Mouse (Mus musculus) hindbrain, postnatal 0 days (tissue): Measurements from ENCODE around the gene Gm11985. TPM values are rescaled to one million over a fixed set of nuclear protein-coding genes. Genes with fewer than 3 reads are reported as not detected.

ENCODE experiments used
- ATAC-seq: fragments of 200-750 bp; cut with Nextera tagmentation; 2 replicates; pipeline ENCODE4 v1.8.0; 2017; ENCODE audit warnings: mild to moderate bottlenecking, moderate TSS enrichment, moderate library complexity
- DNase-seq: peaks from one replicate; pipeline ENCODE4 v3.0.0-alpha.2; 2015; ENCODE audit warnings: low spot score
- H3K27ac ChIP-seq: fragments of 300-500 bp; sonication (generic); 2 replicates; pipeline ENCODE4 v1.5.1; 2014; ENCODE audit warnings: mild to moderate bottlenecking
- H3K27me3 ChIP-seq: fragments of 300-500 bp; sonication (generic); 2 replicates; pipeline ENCODE4 v1.6.1; 2014; ENCODE audit warnings: low read length, mixed read lengths; ENCODE audit not compliant: insufficient read depth
- H3K36me3 ChIP-seq: fragments of 300-500 bp; sonication (generic); 2 replicates; pipeline ENCODE4 v1.6.1; 2014; ENCODE audit warnings: low read length, mixed read lengths; ENCODE audit not compliant: insufficient read depth
- H3K4me1 ChIP-seq: fragments of 300-500 bp; sonication (generic); 2 replicates; pipeline ENCODE4 v1.6.1; 2014; ENCODE audit warnings: antibody characterized with exemption, low read length, mixed read lengths; ENCODE audit not compliant: insufficient read depth
- H3K4me2 ChIP-seq: fragments of 300-500 bp; sonication (generic); 2 replicates; pipeline ENCODE4 v1.6.1; 2014; ENCODE audit warnings: low read depth, mild to moderate bottlenecking, low read length, moderate library complexity, mixed read lengths
- H3K4me3 ChIP-seq: fragments of 300-500 bp; sonication (generic); 2 replicates; pipeline ENCODE4 v1.5.1; 2014; ENCODE audit warnings: low read length
- H3K9ac ChIP-seq: fragments of 300-500 bp; sonication (generic); replicated peaks from 2 replicates; pipeline ENCODE4 v1.6.1; 2014; ENCODE audit warnings: mild to moderate bottlenecking, low read length, moderate library complexity, mixed read lengths
- H3K9me3 ChIP-seq: fragments of 300-500 bp; sonication (generic); 2 replicates; pipeline ENCODE4 v1.6.1; 2016; ENCODE audit warnings: low read length, mixed read lengths
- CTCF ChIP-seq: IDR thresholded peaks from 2 replicates; pipeline ENCODE4 v1.5.1; 2016; ENCODE audit warnings: antibody characterized with exemption, control low read depth, low read depth
- WGBS: fragments of 180-500 bp; shearing (Covaris S2); extraction: QIAGEN DNeasy Blood & Tissue Kit; methylation state at CpG from one replicate; pipeline ENCODE4 v1.1.7; 2014; 5-methylcytosine and 5-hydroxymethylcytosine counted together
- polyA plus RNA-seq: library from polyadenylated mRNA; unstranded; fragments of >200 nt; fragmentation: Nextera tagmentation; extraction: Ambion mirVana; gene quantifications from 2 replicates; pipeline ENCODE4 v1.2.1, GENCODE M21; 2015
- total RNA-seq: library from RNA; depleted of rRNA; stranded (reverse); fragments of >200 nt; gene quantifications from 2 replicates; pipeline ENCODE4 v1.2.3, GENCODE M21; 2014

Gene Gm11985
- total and polyA plus RNA-seq, 2 experiments from 2014 or later = not detected

GRCm38 (mm10) chr11:7179276-7179675 is 9.1 kb downstream of the Gm11985 start:
- H3K4me1 ChIP-seq = no peaks in the 10 kb centered on the region
- DNase-seq (no peak), ATAC-seq (no peak)
- H3K4me3 ChIP-seq = no peak overlapping the region
- H3K9ac ChIP-seq = no peak overlapping the region
- H3K4me2 ChIP-seq = no peak overlapping the region
- H3K27ac ChIP-seq = no peak overlapping the region
- no peaks in the 10 kb centered on the region for H3K36me3 ChIP-seq
- H3K9me3 ChIP-seq = no peaks in the 10 kb centered on the region
- TF ChIP-seq CTCF = no peak
- WGBS = 84% methylated on average over 2 of the region's 2 CpGs
- no peaks in the 10 kb centered on the region for H3K27me3 ChIP-seq

GRCm38 (mm10) chr11:7178724-7179123 is 9.6 kb downstream of the Gm11985 start:
- no peak overlapping the region for H3K4me3 ChIP-seq

GRCm38 (mm10) chr11:7173664-7174063 is 14.7 kb downstream of the Gm11985 start:
- H3K4me3 ChIP-seq = no peak overlapping the region
- 85% methylated on average over 6 of the region's 6 CpGs for WGBS

More at GRCm38 (mm10) chr11:7178724-7179123, 9.6 kb downstream of the Gm11985 start:
- DNase-seq (no peak), ATAC-seq (no peak)
- no peak overlapping the region for H3K9ac ChIP-seq
- 81% methylated on average over 4 of the region's 4 CpGs for WGBS
- H3K4me2 ChIP-seq = no peak overlapping the region
- no peaks in the 10 kb centered on the region for H3K36me3 ChIP-seq
- TF ChIP-seq CTCF = no peak
- no peaks in the 10 kb centered on the region for H3K27me3 ChIP-seq
- H3K9me3 ChIP-seq = no peaks in the 10 kb centered on the region
- H3K27ac ChIP-seq = no peak overlapping the region
- no peaks in the 10 kb centered on the region for H3K4me1 ChIP-seq

GRCm38 (mm10) chr11:7169645-7170044 is 18.7 kb downstream of the Gm11985 start:
- Histone ChIP-seq H3K4me1 (no peaks in the 10 kb centered on the region), H3K36me3 (peaks cover 31% of the 10 kb centered on the region; the same call in 1 of the 2 replicates), H3K27me3 (no peaks in the 10 kb centered on the region), H3K9me3 (no peaks in the 10 kb centered on the region), H3K9ac (no peak overlapping the region), H3K4me2 (no peak overlapping the region), H3K27ac (no peak overlapping the region), H3K4me3 (no peak overlapping the region)
- DNase-seq (no peak), ATAC-seq (0 out of 2 replicates have a peak, but pooled peaks have one; percentile 1)
- WGBS = 80% methylated on average over 1 of the region's 1 CpGs
- TF ChIP-seq CTCF = no peak

More at GRCm38 (mm10) chr11:7173664-7174063, 14.7 kb downstream of the Gm11985 start:
- Histone ChIP-seq H3K27me3 (no peaks in the 10 kb centered on the region), H3K36me3 (peaks cover 13% of the 10 kb centered on the region; the same call in 1 of the 2 replicates), H3K9ac (no peak overlapping the region), H3K4me2 (no peak overlapping the region), H3K4me1 (no peaks in the 10 kb centered on the region), H3K27ac (no peak overlapping the region), H3K9me3 (no peaks in the 10 kb centered on the region)
- ATAC-seq (no peak), DNase-seq (no peak)
- TF ChIP-seq CTCF = no peak

- no peak overlapping the region for H3K27ac ChIP-seq
Observed at GRCm38 (mm10) chr11:7164416-7164815, 24.0 kb downstream of the Gm11985 start.

GRCm38 (mm10) chr11:7161502-7162174 is 26.7 kb downstream of the Gm11985 start:
- peak; percentile 80 for DNase-seq
- 0 out of 2 replicates have a peak, but pooled peaks cover 15% of the 10 kb centered on the region for H3K4me1 ChIP-seq
- H3K36me3 ChIP-seq = peaks cover 12% of the 10 kb centered on the region; the same call in 1 of the 2 replicates
- WGBS = 79% methylated on average over 8 of the region's 8 CpGs
- H3K27ac ChIP-seq = no peak overlapping the region; the same call in 1 of the 2 replicates
- peak; percentile 46; the same call in 1 of the 2 replicates for ATAC-seq
- no peak overlapping the region for H3K4me2 ChIP-seq
- H3K9me3 ChIP-seq = no peaks in the 10 kb centered on the region
- no peak overlapping the region for H3K9ac ChIP-seq
- no peak overlapping the region for H3K4me3 ChIP-seq
- no peaks in the 10 kb centered on the region for H3K27me3 ChIP-seq
- peak; percentile 92 for TF ChIP-seq CTCF

More at GRCm38 (mm10) chr11:7164416-7164815, 24.0 kb downstream of the Gm11985 start:
- Histone ChIP-seq H3K9me3 (no peaks in the 10 kb centered on the region), H3K4me1 (0 out of 2 replicates have a peak, but pooled peaks cover 15% of the 10 kb centered on the region), H3K4me2 (no peak overlapping the region), H3K9ac (no peak overlapping the region), H3K36me3 (peaks cover 18% of the 10 kb centered on the region; the same call in 1 of the 2 replicates), H3K4me3 (no peak overlapping the region), H3K27me3 (no peaks in the 10 kb centered on the region)
- no peak for TF ChIP-seq CTCF
- no peak for DNase-seq
- ATAC-seq = no peak
- 20% methylated on average over 4 of the region's 4 CpGs for WGBS

- H3K4me2 ChIP-seq = no peak overlapping the region
- DNase-seq = peak; percentile 56
- peak overlapping the region; percentile 64; the same call in 1 of the 2 replicates for H3K27ac ChIP-seq
- peaks cover 5% of the 10 kb centered on the region; the same call in 1 of the 2 replicates for H3K36me3 ChIP-seq
- ATAC-seq = peak; percentile 76
- no peak overlapping the region for H3K4me3 ChIP-seq
- 0 out of 2 replicates have a peak, but pooled peaks cover 15% of the 10 kb centered on the region for H3K4me1 ChIP-seq
- 21% methylated on average over 4 of the region's 4 CpGs for WGBS
- no peak overlapping the region for H3K9ac ChIP-seq
- H3K9me3 ChIP-seq = no peaks in the 10 kb centered on the region
- no peak for TF ChIP-seq CTCF
- H3K27me3 ChIP-seq = no peaks in the 10 kb centered on the region
Observed at GRCm38 (mm10) chr11:7160637-7161101, 27.7 kb downstream of the Gm11985 start.
